Comparison of ENCODE assay signal across 10 mouse cellular contexts in genomic region chr9:116489273-116489672, GRCm38 (mm10).
DNase-seq lines count a peak whose midpoint lies in the region; ATAC-seq lines count a peak whose summit lies in the region.
"Had no signal": no experiment of that assay in that cellular context is flagged by ENCODE, and none has a peak within 500 bp of the region (broad histone marks: within the 10 kb centered on the region; RNA-seq: fewer than 3 reads in every experiment).

No protein-coding gene starts in this region.

- peak; percentile 73 for DNase-seq in heart, adult 11 months
- no peak for DNase-seq in heart, postnatal 36 days
- DNase-seq in neural tube, embryonic 10.5 days (ENCODE audit: extremely low spot score, low spot score): no peak
- DNase-seq in lung, postnatal 4 days: no peak
- DNase-seq: gastrocnemius, postnatal 14 days had no signal

- no peaks in the 10 kb centered on the region for H3K36me3 ChIP-seq in neural tube, embryonic 13.5 days
- H3K36me3 ChIP-seq in hindbrain, embryonic 16.5 days (ENCODE audit: control insufficient read depth, insufficient read depth, low read length): no peaks in the 10 kb centered on the region
- no peaks in the 10 kb centered on the region for H3K36me3 ChIP-seq in stomach, embryonic 16.5 days (ENCODE audit: control insufficient read depth, insufficient read depth, low read length)

- peaks cover 10% of the 10 kb centered on the region; the same call in 1 of the 2 replicates for H3K9me3 ChIP-seq in neural tube, embryonic 13.5 days
- H3K9me3 ChIP-seq in hindbrain, embryonic 16.5 days (ENCODE audit: control insufficient read depth, low read length): no peaks in the 10 kb centered on the region
- H3K9me3 ChIP-seq in stomach, embryonic 16.5 days (replicated peaks; ENCODE audit: control insufficient read depth, low read length): 0 out of 2 replicates have a peak, but pooled peaks cover 5% of the 10 kb centered on the region

- WGBS in neural tube, embryonic 13.5 days: 75% methylated on average over 5 of the region's 5 CpGs
- WGBS in hindbrain, embryonic 16.5 days: 60% methylated on average over 5 of the region's 5 CpGs
- 76% methylated on average over 5 of the region's 5 CpGs for WGBS in stomach, embryonic 16.5 days

- H3K4me2 ChIP-seq in neural tube, embryonic 13.5 days: no peak overlapping the region
- H3K4me2 ChIP-seq in hindbrain, embryonic 16.5 days (ENCODE audit: low read length): no peak overlapping the region
- H3K4me2 ChIP-seq in stomach, embryonic 16.5 days (ENCODE audit: low read depth, low read length): no peak overlapping the region
- H3K4me2 ChIP-seq: lung, embryonic 14.5 days had no signal

- peak overlapping the region; percentile 52; the same call in 1 of the 2 replicates for H3K27ac ChIP-seq in neural tube, embryonic 13.5 days (replicated peaks)
- no peak overlapping the region for H3K27ac ChIP-seq in hindbrain, embryonic 16.5 days (ENCODE audit: low read depth, low read length)
- H3K27ac ChIP-seq in stomach, embryonic 16.5 days (ENCODE audit: low read length): no peak overlapping the region

- no peaks in the 10 kb centered on the region for H3K27me3 ChIP-seq in neural tube, embryonic 13.5 days
- H3K27me3 ChIP-seq in hindbrain, embryonic 16.5 days (replicated peaks; ENCODE audit: control insufficient read depth, insufficient read depth, low read length): no peaks in the 10 kb centered on the region
- no peaks in the 10 kb centered on the region for H3K27me3 ChIP-seq in stomach, embryonic 16.5 days (ENCODE audit: control insufficient read depth, insufficient read depth, low read length)

- no peak overlapping the region for H3K4me3 ChIP-seq in neural tube, embryonic 13.5 days
- no peak overlapping the region for H3K4me3 ChIP-seq in hindbrain, embryonic 16.5 days (ENCODE audit: low read length)
- no peak overlapping the region for H3K4me3 ChIP-seq in stomach, embryonic 16.5 days (replicated peaks; ENCODE audit: low read length)
- H3K4me3 ChIP-seq: myocyte had no signal

- intact Hi-C loops in heart, postnatal 36 days (cut with DNase I): no loop called here

- no peaks in the 10 kb centered on the region; the same call in 1 of the 2 replicates for H3K4me1 ChIP-seq in neural tube, embryonic 13.5 days (replicated peaks)
- no peaks in the 10 kb centered on the region for H3K4me1 ChIP-seq in hindbrain, embryonic 16.5 days (ENCODE audit: control insufficient read depth, insufficient read depth, low read depth, low read length)
- H3K4me1 ChIP-seq in stomach, embryonic 16.5 days (ENCODE audit: control insufficient read depth, insufficient read depth, low read length): no peaks in the 10 kb centered on the region

- H3K9ac ChIP-seq in neural tube, embryonic 13.5 days: no peak overlapping the region
- H3K9ac ChIP-seq in hindbrain, embryonic 16.5 days (ENCODE audit: low read depth, low read length): no peak overlapping the region
- no peak overlapping the region for H3K9ac ChIP-seq in stomach, embryonic 16.5 days (ENCODE audit: low read length)
- H3K9ac ChIP-seq: lung, embryonic 14.5 days had no signal

- peak; percentile 63; the same call in 1 of the 2 replicates for ATAC-seq in neural tube, embryonic 13.5 days (ENCODE audit: low read depth)
- peak; percentile 85 for ATAC-seq in hindbrain, embryonic 16.5 days
- peak; percentile 58; the same call in 1 of the 2 replicates for ATAC-seq in stomach, embryonic 16.5 days (ENCODE audit: insufficient read depth, low FRiP score)
